Mouse (Mus musculus) limb, embryonic 13.5 days (tissue): ENCODE measurements at regions not wholly inside any gene's neighbourhood (a gene's known extent, or its start where the extent isn't known, plus 50 kb on each side); places are given as distances from the start of the nearest gene placed in this dataset.

Source experiments
- ATAC-seq: fragments of 200-750 bp; cut with Nextera tagmentation; 2 replicates; pipeline ENCODE4 v1.8.0; 2017; ENCODE audit warnings: low read depth, moderate number of reproducible peaks, moderate TSS enrichment; ENCODE audit not compliant: low FRiP score
- H3K27ac ChIP-seq: fragments of 300-500 bp; sonication (generic); 2 replicates; pipeline ENCODE4 v1.5.1; 2015; ENCODE audit warnings: inconsistent platforms, mild to moderate bottlenecking, moderate library complexity
- H3K27me3 ChIP-seq: fragments of 300-500 bp; sonication (generic); 2 replicates; pipeline ENCODE4 v1.6.1; 2015; ENCODE audit warnings: mild to moderate bottlenecking, inconsistent platforms
- H3K36me3 ChIP-seq: fragments of 300-500 bp; sonication (generic); 2 replicates; pipeline ENCODE4 v1.6.1; 2015; ENCODE audit warnings: inconsistent platforms, mild to moderate bottlenecking, moderate library complexity
- H3K4me1 ChIP-seq: fragments of 300-500 bp; sonication (generic); 2 replicates; pipeline ENCODE4 v1.6.1; 2015; ENCODE audit warnings: inconsistent platforms
- H3K4me2 ChIP-seq: fragments of 300-500 bp; sonication (generic); replicated peaks from 2 replicates; pipeline ENCODE4 v1.6.1; 2015; ENCODE audit warnings: inconsistent platforms, mild to moderate bottlenecking, moderate library complexity
- H3K4me3 ChIP-seq: fragments of 300-500 bp; sonication (generic); 2 replicates; pipeline ENCODE4 v1.5.1; 2015; ENCODE audit warnings: moderate library complexity, mild to moderate bottlenecking, inconsistent platforms
- H3K9ac ChIP-seq: fragments of 300-500 bp; sonication (generic); 2 replicates; pipeline ENCODE4 v1.6.1; 2015; ENCODE audit warnings: mild to moderate bottlenecking, inconsistent platforms
- H3K9me3 ChIP-seq: fragments of 300-500 bp; sonication (generic); 2 replicates; pipeline ENCODE4 v1.6.1; 2016; ENCODE audit warnings: inconsistent platforms
- WGBS: fragments of 180-500 bp; shearing (Covaris S2); methylation state at CpG from one replicate; pipeline ENCODE4 v1.1.7; 2015; 5-methylcytosine and 5-hydroxymethylcytosine counted together

GRCm38 (mm10) chrX:98375437-98375836 is 226.9 kb downstream of the Ar start:
- Histone ChIP-seq H3K9ac (no peak overlapping the region), H3K4me1 (no peaks in the 10 kb centered on the region), H3K4me3 (no peak overlapping the region), H3K4me2 (no peak overlapping the region), H3K36me3 (no peaks in the 10 kb centered on the region), H3K27me3 (no peaks in the 10 kb centered on the region), H3K9me3 (no peaks in the 10 kb centered on the region), H3K27ac (no peak overlapping the region)
- ATAC-seq = no peak

GRCm38 (mm10) chrX:98380247-98380905 is 231.8 kb downstream of the Ar start:
- H3K36me3 ChIP-seq = no peaks in the 10 kb centered on the region
- 60% methylated on average over 7 of the region's 7 CpGs for WGBS
- no peak overlapping the region for H3K4me2 ChIP-seq
- ATAC-seq = peak; percentile 54
- H3K9ac ChIP-seq = no peak overlapping the region
- H3K4me1 ChIP-seq = no peaks in the 10 kb centered on the region
- no peak overlapping the region for H3K4me3 ChIP-seq
- H3K27ac ChIP-seq = no peak overlapping the region
- no peaks in the 10 kb centered on the region for H3K27me3 ChIP-seq
- H3K9me3 ChIP-seq = no peaks in the 10 kb centered on the region

GRCm38 (mm10) chrX:98384017-98384416 is 235.4 kb downstream of the Ar start:
- H3K4me3 ChIP-seq = no peak overlapping the region
- WGBS = 73% methylated on average over 1 of the region's 1 CpGs

GRCm38 (mm10) chrX:98392376-98392775 is 243.8 kb downstream of the Ar start:
- ATAC-seq = no peak
- Histone ChIP-seq H3K36me3 (no peaks in the 10 kb centered on the region), H3K4me3 (no peak overlapping the region), H3K27ac (no peak overlapping the region), H3K9me3 (no peaks in the 10 kb centered on the region), H3K4me2 (no peak overlapping the region), H3K4me1 (no peaks in the 10 kb centered on the region), H3K27me3 (0 out of 2 replicates have a peak, but pooled peaks cover 3% of the 10 kb centered on the region), H3K9ac (no peak overlapping the region)

More at GRCm38 (mm10) chrX:98384017-98384416, 235.4 kb downstream of the Ar start:
- Histone ChIP-seq H3K36me3 (no peaks in the 10 kb centered on the region), H3K4me1 (no peaks in the 10 kb centered on the region), H3K27ac (no peak overlapping the region), H3K9me3 (no peaks in the 10 kb centered on the region), H3K27me3 (no peaks in the 10 kb centered on the region), H3K4me2 (no peak overlapping the region), H3K9ac (no peak overlapping the region)
- no peak for ATAC-seq

GRCm38 (mm10) chrX:98409090-98409489 is 260.5 kb downstream of the Ar start:
- no peak for ATAC-seq
- no peak overlapping the region for H3K4me2 ChIP-seq
- no peak overlapping the region for H3K4me3 ChIP-seq
- no peaks in the 10 kb centered on the region for H3K27me3 ChIP-seq
- H3K27ac ChIP-seq = no peak overlapping the region
- H3K4me1 ChIP-seq = no peaks in the 10 kb centered on the region
- no peaks in the 10 kb centered on the region for H3K36me3 ChIP-seq
- no peak overlapping the region for H3K9ac ChIP-seq
- no peaks in the 10 kb centered on the region for H3K9me3 ChIP-seq

- ATAC-seq = no peak
- Histone ChIP-seq H3K27ac (no peak overlapping the region), H3K4me1 (no peaks in the 10 kb centered on the region), H3K9me3 (no peaks in the 10 kb centered on the region), H3K9ac (no peak overlapping the region), H3K4me3 (no peak overlapping the region), H3K36me3 (no peaks in the 10 kb centered on the region), H3K4me2 (no peak overlapping the region), H3K27me3 (no peaks in the 10 kb centered on the region)
Observed at GRCm38 (mm10) chrX:98419437-98419836, 270.9 kb downstream of the Ar start.

GRCm38 (mm10) chrX:98452026-98452425 is 303.5 kb downstream of the Ar start:
- Histone ChIP-seq H3K4me3 (no peak overlapping the region), H3K9ac (no peak overlapping the region), H3K27ac (no peak overlapping the region), H3K4me1 (no peaks in the 10 kb centered on the region), H3K36me3 (no peaks in the 10 kb centered on the region), H3K27me3 (no peaks in the 10 kb centered on the region), H3K9me3 (no peaks in the 10 kb centered on the region), H3K4me2 (no peak overlapping the region)
- peak; percentile 76; the same call in 1 of the 2 replicates for ATAC-seq
- WGBS = 40% methylated on average over 2 of the region's 2 CpGs

GRCm38 (mm10) chrX:98476473-98477254 is 328.1 kb downstream of the Ar start:
- no peak for ATAC-seq
- Histone ChIP-seq H3K4me2 (no peak overlapping the region), H3K27me3 (no peaks in the 10 kb centered on the region), H3K4me3 (no peak overlapping the region), H3K4me1 (no peaks in the 10 kb centered on the region), H3K27ac (no peak overlapping the region), H3K9ac (no peak overlapping the region), H3K9me3 (no peaks in the 10 kb centered on the region), H3K36me3 (no peaks in the 10 kb centered on the region)
- 82% methylated on average over 4 of the region's 4 CpGs for WGBS
